Mouse (Mus musculus): ENCODE results near the gene Vwa8.

DNA sequence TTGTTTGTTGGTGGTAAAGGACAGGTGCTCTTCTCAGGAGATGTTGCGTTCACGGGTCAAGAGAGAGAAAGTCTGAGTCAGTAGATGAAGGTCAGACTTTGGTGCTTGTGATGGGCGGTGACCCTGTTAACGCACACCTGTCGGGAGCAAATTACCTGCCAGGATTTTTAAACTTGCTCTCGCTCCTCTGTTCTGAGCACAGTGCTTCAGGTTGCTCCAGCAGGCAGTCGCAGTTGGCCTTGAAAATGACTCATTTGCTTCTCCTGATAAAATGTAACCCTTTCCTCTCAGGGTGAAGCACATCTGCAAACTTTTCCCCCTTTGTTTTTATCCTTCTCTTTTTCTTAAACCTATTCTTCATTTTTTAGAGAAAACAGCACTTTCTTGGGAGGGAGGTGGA, 234.7 kb downstream of the Vwa8 start:
- TF ChIP-seq POLR2AphosphoS5 (IDR thresholded peaks at IDR 0.05; ENCODE audit: insufficient replicate concordance, low read depth, low read length): no peak
- TF ChIP-seq CTCF (IDR thresholded peaks at IDR 0.05; ENCODE audit: low read depth, low read length): no peak
- TF ChIP-seq GATA1 (IDR thresholded peaks at IDR 0.05; ENCODE audit: borderline replicate concordance, low read length): no peak
- no peak for TF ChIP-seq TAL1 (conservative IDR thresholded peaks at IDR 0.05; ENCODE audit: low read depth, low read length)
